Mouse (Mus musculus) urinary bladder, postnatal 36 days (tissue): ENCODE data around the gene Rad51d.
"Not testable (repeated sequence)": the region's sequence is repeated elsewhere in the genome, so short reads cannot be mapped to it uniquely, and the experiment has no call there.

Experiments
- DNase-seq, 2 experiments: peaks; one replicate each; pipeline ENCODE4 v3.0.0; 2022; ENCODE audit warnings: low spot score in 2 of 2, mixed read lengths in 1 of 2

Gene Rad51d

GRCm38 (mm10) chr11:82890342-82890762, at the start of gene Rad51d:
Rad51d (minus strand) TSS chr11:82890614.
- peak; percentile 93 to 94 for DNase-seq

- no peak for DNase-seq
Measured at GRCm38 (mm10) chr11:82933186-82933585, 42.8 kb upstream of the Rad51d start.

GRCm38 (mm10) chr11:82931671-82932450, 41.4 kb upstream of the Rad51d start:
- DNase-seq = not testable (repeated sequence)

- DNase-seq = not testable (repeated sequence)
Measured at GRCm38 (mm10) chr11:82931161-82931560, 40.7 kb upstream of the Rad51d start.

GRCm38 (mm10) chr11:82930391-82930955, 40.1 kb upstream of the Rad51d start:
- DNase-seq = not testable (repeated sequence)

GRCm38 (mm10) chr11:82929633-82929950, 39.2 kb upstream of the Rad51d start:
- DNase-seq = no peak

GRCm38 (mm10) chr11:82928897-82929632, 38.7 kb upstream of the Rad51d start:
- DNase-seq = no peak

GRCm38 (mm10) chr11:82923910-82924309, 33.5 kb upstream of the Rad51d start:
- not testable (repeated sequence) for DNase-seq

GRCm38 (mm10) chr11:82921691-82922090, 31.3 kb upstream of the Rad51d start:
- DNase-seq = no peak

- no peak for DNase-seq
Measured at GRCm38 (mm10) chr11:82920768-82921167, 30.4 kb upstream of the Rad51d start.

GRCm38 (mm10) chr11:82914711-82915352, 24.4 kb upstream of the Rad51d start:
- DNase-seq = peak; percentile 50 to 75

- no peak for DNase-seq
Measured at GRCm38 (mm10) chr11:82910679-82911389, 20.4 kb upstream of the Rad51d start.

GRCm38 (mm10) chr11:82910250-82910649, 19.8 kb upstream of the Rad51d start, which contains the start of gene Unc45b:
Unc45b (plus strand) TSS chr11:82910550.
- no peak for DNase-seq

- no peak for DNase-seq
Measured at GRCm38 (mm10) chr11:82908608-82908989, 18.2 kb upstream of the Rad51d start.

- peak; percentile 89 to 93 for DNase-seq
Measured at GRCm38 (mm10) chr11:82907651-82908607, 17.5 kb upstream of the Rad51d start, which contains the start of gene Nle1. Nle1 (minus strand) TSS chr11:82908411.

- DNase-seq = no peak
Measured at GRCm38 (mm10) chr11:82905816-82906215, 15.4 kb upstream of the Rad51d start.

- DNase-seq = no peak
Measured at GRCm38 (mm10) chr11:82904952-82905351, 14.5 kb upstream of the Rad51d start.

- no peak for DNase-seq
Measured at GRCm38 (mm10) chr11:82901606-82902310, 11.3 kb upstream of the Rad51d start.

- no peak for DNase-seq
Measured at GRCm38 (mm10) chr11:82899720-82900119, 9.3 kb upstream of the Rad51d start.

GRCm38 (mm10) chr11:82897478-82897877, 7.1 kb upstream of the Rad51d start:
- no peak for DNase-seq
